Mouse (Mus musculus): ENCODE data around the gene Gm45623. TPM values are rescaled to one million over a fixed set of nuclear protein-coding genes. Genes with fewer than 3 reads are reported as not detected.

Gm45623 gene
- polyA plus RNA-seq, 1 experiment from 2014 or later, result 0.32 TPM

DNA sequence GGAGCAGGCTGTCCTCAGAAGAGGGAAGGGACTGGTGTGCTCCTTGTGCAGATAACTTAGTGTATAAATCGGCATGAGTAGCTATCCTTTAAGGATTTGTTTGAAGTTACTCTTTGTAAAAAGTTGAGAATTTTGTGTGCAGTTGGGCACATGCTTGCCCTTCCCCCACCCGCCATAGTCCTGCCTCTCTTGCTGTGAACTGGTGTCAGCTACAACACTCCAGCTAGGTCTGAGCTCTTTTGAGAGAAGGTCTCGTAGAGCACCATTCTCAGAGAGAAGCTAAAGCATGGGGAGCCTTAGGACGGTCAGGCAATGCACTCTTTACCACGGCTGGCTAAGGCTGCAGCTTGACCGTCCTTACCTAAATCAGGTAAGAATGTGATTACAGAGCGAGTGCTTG, 11.9 kb downstream of the Gm45623 start:
- 87% methylated on average over 7 of the region's 7 CpGs for WGBS

GRCm38 (mm10) chr13:56740496-56740895, 13.1 kb downstream of the Gm45623 start:
- Histone ChIP-seq H3K36me3 (ENCODE audit: control insufficient read depth, insufficient read depth) (peaks cover 24% of the 10 kb centered on the region), H3K9ac (ENCODE audit: low read length) (no peak overlapping the region), H3K27me3 (ENCODE audit: control insufficient read depth, insufficient read depth, low read length) (no peaks in the 10 kb centered on the region), H3K4me1 (ENCODE audit: control insufficient read depth, insufficient read depth, low read length) (no peaks in the 10 kb centered on the region), H3K4me2 (ENCODE audit: low read depth, low read length) (no peak overlapping the region), H3K9me3 (replicated peaks; ENCODE audit: control insufficient read depth, low read length) (no peaks in the 10 kb centered on the region), H3K4me3 (ENCODE audit: low read length) (no peak overlapping the region), H3K27ac (ENCODE audit: low read length) (no peak overlapping the region)
- ATAC-seq (replicated peaks; ENCODE audit: extremely low read depth, insufficient read depth, low FRiP score), result no peak
- WGBS, result 82% methylated on average over 6 of the region's 6 CpGs

More for the DNA sequence above, 11.9 kb downstream of the Gm45623 start:
- no peak overlapping the region for H3K4me3 ChIP-seq (ENCODE audit: low read length)
- no peak overlapping the region for H3K27ac ChIP-seq (ENCODE audit: low read length)
- H3K36me3 ChIP-seq (ENCODE audit: control insufficient read depth, insufficient read depth), result peaks cover 19% of the 10 kb centered on the region
- H3K27me3 ChIP-seq (ENCODE audit: control insufficient read depth, insufficient read depth, low read length), result no peaks in the 10 kb centered on the region
- H3K4me2 ChIP-seq (ENCODE audit: low read depth, low read length), result no peak overlapping the region
- no peaks in the 10 kb centered on the region for H3K9me3 ChIP-seq (replicated peaks; ENCODE audit: control insufficient read depth, low read length)
- H3K9ac ChIP-seq (ENCODE audit: low read length), result no peak overlapping the region
- no peak for ATAC-seq (replicated peaks; ENCODE audit: extremely low read depth, insufficient read depth, low FRiP score)
- H3K4me1 ChIP-seq (ENCODE audit: control insufficient read depth, insufficient read depth, low read length), result no peaks in the 10 kb centered on the region

DNA sequence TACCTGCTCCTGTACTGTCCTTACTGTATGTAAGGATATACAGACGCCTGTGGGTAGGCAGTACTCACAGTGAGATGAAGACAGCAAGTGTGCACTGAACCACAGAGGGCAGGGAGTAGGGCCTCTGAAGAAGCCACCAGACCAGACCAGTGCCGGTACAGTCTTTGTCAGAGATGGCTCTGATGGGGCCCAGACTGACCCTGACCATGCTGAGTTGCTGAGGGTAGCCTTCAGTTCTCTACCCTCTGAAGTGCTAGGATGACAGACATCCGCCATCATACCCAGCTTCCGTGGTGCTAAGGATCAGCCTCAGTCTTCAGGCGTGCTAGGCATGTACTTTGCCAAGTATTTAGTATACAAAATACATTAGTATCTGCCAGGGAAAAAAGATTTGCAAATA, 14.1 kb downstream of the Gm45623 start:
- no peak overlapping the region for H3K9ac ChIP-seq (ENCODE audit: low read length)
- no peak overlapping the region for H3K4me3 ChIP-seq (ENCODE audit: low read length)
- H3K27ac ChIP-seq (ENCODE audit: low read length), result no peak overlapping the region
- no peaks in the 10 kb centered on the region for H3K9me3 ChIP-seq (replicated peaks; ENCODE audit: control insufficient read depth, low read length)
- H3K36me3 ChIP-seq (ENCODE audit: control insufficient read depth, insufficient read depth), result peaks cover 26% of the 10 kb centered on the region
- no peak overlapping the region for H3K4me2 ChIP-seq (ENCODE audit: low read depth, low read length)
- 93% methylated on average over 5 of the region's 5 CpGs for WGBS
- H3K27me3 ChIP-seq (ENCODE audit: control insufficient read depth, insufficient read depth, low read length), result no peaks in the 10 kb centered on the region
- no peak for ATAC-seq (replicated peaks; ENCODE audit: extremely low read depth, insufficient read depth, low FRiP score)
- H3K4me1 ChIP-seq (ENCODE audit: control insufficient read depth, insufficient read depth, low read length), result no peaks in the 10 kb centered on the region

DNA sequence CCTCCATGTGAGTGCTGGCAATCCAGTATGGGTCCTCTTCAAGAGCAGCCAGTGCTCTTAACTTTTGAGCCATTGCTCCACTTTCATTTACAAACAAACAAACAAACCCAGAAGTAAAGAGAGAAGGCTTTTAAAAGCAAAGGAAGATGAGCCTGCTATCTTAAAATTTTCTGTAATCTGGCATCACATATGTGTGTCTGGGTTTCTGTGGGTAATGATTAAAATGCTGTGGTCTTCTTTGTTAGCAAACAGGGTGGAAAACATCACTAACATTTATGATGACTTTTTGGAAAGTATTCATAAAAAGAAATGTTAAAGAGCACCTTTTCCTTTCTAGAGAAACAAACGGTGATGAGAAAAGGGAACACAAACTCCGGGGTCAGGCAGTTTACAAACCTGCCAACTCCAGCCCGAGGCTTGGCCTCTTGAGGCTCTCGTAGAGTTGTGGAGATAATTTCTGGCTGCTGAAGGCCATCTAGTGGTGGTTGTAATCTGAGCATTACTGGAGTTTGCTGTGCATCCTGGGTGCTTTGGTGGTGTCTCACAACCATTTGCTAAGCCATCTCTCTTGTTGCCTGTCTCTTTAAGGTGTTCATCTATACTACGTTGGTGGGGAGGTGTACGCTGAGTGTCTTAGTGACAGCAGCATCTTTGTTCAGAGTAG, 18.3 kb downstream of the Gm45623 start:
- Histone ChIP-seq H3K4me2 (ENCODE audit: low read depth, low read length) (no peak overlapping the region), H3K27ac (ENCODE audit: low read length) (no peak overlapping the region), H3K4me1 (ENCODE audit: control insufficient read depth, insufficient read depth, low read length) (peaks cover 8% of the 10 kb centered on the region), H3K9me3 (replicated peaks; ENCODE audit: control insufficient read depth, low read length) (no peaks in the 10 kb centered on the region), H3K27me3 (ENCODE audit: control insufficient read depth, insufficient read depth, low read length) (no peaks in the 10 kb centered on the region), H3K4me3 (ENCODE audit: low read length) (no peak overlapping the region), H3K9ac (ENCODE audit: low read length) (no peak overlapping the region), H3K36me3 (ENCODE audit: control insufficient read depth, insufficient read depth) (peaks cover 50% of the 10 kb centered on the region)
- no peak for ATAC-seq (replicated peaks; ENCODE audit: extremely low read depth, insufficient read depth, low FRiP score)
- WGBS, result 41% methylated on average over 6 of the region's 6 CpGs

- Histone ChIP-seq H3K36me3 (ENCODE audit: control insufficient read depth, insufficient read depth) (peaks cover 52% of the 10 kb centered on the region), H3K4me1 (ENCODE audit: control insufficient read depth, insufficient read depth, low read length) (peaks cover 8% of the 10 kb centered on the region), H3K27me3 (ENCODE audit: control insufficient read depth, insufficient read depth, low read length) (no peaks in the 10 kb centered on the region), H3K4me3 (ENCODE audit: low read length) (no peak overlapping the region), H3K9me3 (replicated peaks; ENCODE audit: control insufficient read depth, low read length) (no peaks in the 10 kb centered on the region), H3K4me2 (ENCODE audit: low read depth, low read length) (no peak overlapping the region), H3K9ac (ENCODE audit: low read length) (no peak overlapping the region), H3K27ac (ENCODE audit: low read length) (no peak overlapping the region)
- 63% methylated on average over 4 of the region's 4 CpGs for WGBS
- ATAC-seq (replicated peaks; ENCODE audit: extremely low read depth, insufficient read depth, low FRiP score), result no peak
Measured at GRCm38 (mm10) chr13:56734617-56735016, 19.0 kb downstream of the Gm45623 start.

DNA sequence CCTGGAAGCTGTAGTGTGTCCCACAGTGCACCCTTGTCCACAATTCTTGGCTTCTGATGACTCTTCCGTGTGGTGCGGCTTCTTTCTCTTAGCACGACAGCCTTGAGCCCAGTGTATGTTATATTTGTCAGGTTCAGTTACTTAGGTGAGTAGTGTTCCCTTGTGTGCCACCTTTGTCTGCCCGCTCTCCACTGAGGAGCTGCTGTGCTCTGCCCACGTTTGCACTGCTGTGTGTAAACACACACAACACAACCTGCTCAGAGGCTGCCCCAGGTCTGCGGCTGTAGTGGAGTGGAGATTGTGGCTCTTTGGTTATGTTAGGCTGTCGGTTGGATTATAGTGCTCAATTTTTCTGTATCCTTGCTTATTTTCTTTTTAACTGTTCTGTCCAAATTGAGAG, 24.6 kb downstream of the Gm45623 start:
- H3K9ac ChIP-seq (ENCODE audit: low read length), result no peak overlapping the region
- no peak overlapping the region for H3K4me2 ChIP-seq (ENCODE audit: low read depth, low read length)
- H3K36me3 ChIP-seq (ENCODE audit: control insufficient read depth, insufficient read depth), result peaks cover 53% of the 10 kb centered on the region
- no peaks in the 10 kb centered on the region for H3K27me3 ChIP-seq (ENCODE audit: control insufficient read depth, insufficient read depth, low read length)
- no peak overlapping the region for H3K27ac ChIP-seq (ENCODE audit: low read length)
- peaks cover 8% of the 10 kb centered on the region for H3K4me1 ChIP-seq (ENCODE audit: control insufficient read depth, insufficient read depth, low read length)
- no peak for ATAC-seq (replicated peaks; ENCODE audit: extremely low read depth, insufficient read depth, low FRiP score)
- H3K9me3 ChIP-seq (replicated peaks; ENCODE audit: control insufficient read depth, low read length), result no peaks in the 10 kb centered on the region
- no peak overlapping the region for H3K4me3 ChIP-seq (ENCODE audit: low read length)
- WGBS, result 92% methylated on average over 7 of the region's 7 CpGs

DNA sequence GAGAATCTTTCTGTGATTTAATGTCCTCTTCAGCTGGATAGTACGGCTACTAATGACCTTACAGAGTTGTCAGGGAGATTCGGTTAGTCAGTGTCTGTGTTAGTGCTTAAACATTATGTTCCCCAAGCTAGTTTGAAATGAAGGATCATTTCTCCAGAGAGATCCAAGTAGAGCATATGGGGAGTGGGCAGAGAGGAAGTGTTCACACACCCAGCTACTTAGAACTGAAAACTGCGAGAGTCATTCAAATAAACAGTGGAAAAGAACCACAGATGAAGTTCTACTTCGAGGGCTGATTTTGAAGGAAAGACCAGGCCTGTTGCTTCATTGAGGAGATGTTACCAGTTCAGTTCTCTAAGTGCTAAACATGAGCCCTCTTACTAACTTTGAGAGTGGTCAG, 27.1 kb downstream of the Gm45623 start:
- Histone ChIP-seq H3K9me3 (replicated peaks; ENCODE audit: control insufficient read depth, low read length) (no peaks in the 10 kb centered on the region), H3K27me3 (ENCODE audit: control insufficient read depth, insufficient read depth, low read length) (no peaks in the 10 kb centered on the region), H3K27ac (ENCODE audit: low read length) (no peak overlapping the region), H3K9ac (ENCODE audit: low read length) (no peak overlapping the region), H3K36me3 (ENCODE audit: control insufficient read depth, insufficient read depth) (peaks cover 48% of the 10 kb centered on the region), H3K4me3 (ENCODE audit: low read length) (no peak overlapping the region), H3K4me2 (ENCODE audit: low read depth, low read length) (no peak overlapping the region), H3K4me1 (ENCODE audit: control insufficient read depth, insufficient read depth, low read length) (peaks cover 3% of the 10 kb centered on the region; the same call in 1 of the 2 replicates)
- WGBS, result 91% methylated on average over 4 of the region's 4 CpGs
- ATAC-seq (replicated peaks; ENCODE audit: extremely low read depth, insufficient read depth, low FRiP score), result no peak

- Histone ChIP-seq H3K4me1 (ENCODE audit: control insufficient read depth, insufficient read depth, low read length) (peaks cover 13% of the 10 kb centered on the region), H3K27me3 (ENCODE audit: control insufficient read depth, insufficient read depth, low read length) (no peaks in the 10 kb centered on the region), H3K9me3 (replicated peaks; ENCODE audit: control insufficient read depth, low read length) (no peaks in the 10 kb centered on the region), H3K27ac (ENCODE audit: low read length) (no peak overlapping the region), H3K4me3 (ENCODE audit: low read length) (no peak overlapping the region), H3K9ac (ENCODE audit: low read length) (no peak overlapping the region), H3K36me3 (ENCODE audit: control insufficient read depth, insufficient read depth) (no peaks in the 10 kb centered on the region), H3K4me2 (ENCODE audit: low read depth, low read length) (no peak overlapping the region)
- no peak for ATAC-seq (replicated peaks; ENCODE audit: extremely low read depth, insufficient read depth, low FRiP score)
- 93% methylated on average over 2 of the region's 2 CpGs for WGBS
Measured at GRCm38 (mm10) chr13:56712221-56712620, 41.4 kb downstream of the Gm45623 start.

- Histone ChIP-seq H3K4me2 (ENCODE audit: low read depth, low read length) (no peak overlapping the region), H3K27ac (ENCODE audit: low read length) (no peak overlapping the region), H3K9ac (ENCODE audit: low read length) (0 out of 2 replicates have a peak overlapping the region, but pooled peaks have one; percentile 9), H3K9me3 (replicated peaks; ENCODE audit: control insufficient read depth, low read length) (no peaks in the 10 kb centered on the region), H3K36me3 (ENCODE audit: control insufficient read depth, insufficient read depth) (no peaks in the 10 kb centered on the region), H3K27me3 (ENCODE audit: control insufficient read depth, insufficient read depth, low read length) (no peaks in the 10 kb centered on the region), H3K4me3 (ENCODE audit: low read length) (no peak overlapping the region), H3K4me1 (ENCODE audit: control insufficient read depth, insufficient read depth, low read length) (peaks cover 21% of the 10 kb centered on the region)
- WGBS, result 42% methylated on average over 2 of the region's 2 CpGs
- no peak for ATAC-seq (replicated peaks; ENCODE audit: extremely low read depth, insufficient read depth, low FRiP score)
Measured at GRCm38 (mm10) chr13:56710620-56711019, 43.0 kb downstream of the Gm45623 start.

All from heart, embryonic 16.5 days (tissue).